8 mouse cellular contexts compared by ENCODE assay signal in genomic region chr5:147430361-147430935, GRCm38 (mm10). TPM values are rescaled to one million over a fixed set of nuclear protein-coding genes. Genes with fewer than 3 reads are reported as not detected.
DNase-seq lines count a peak whose midpoint lies in the region; ATAC-seq lines count a peak whose summit lies in the region.

No protein-coding gene starts in this region.

- peaks cover 27% of the 10 kb centered on the region for H3K4me1 ChIP-seq in embryonic facial prominence, embryonic 12.5 days
- peaks cover 35% of the 10 kb centered on the region for H3K4me1 ChIP-seq in heart, embryonic 15.5 days (replicated peaks)

- H3K9ac ChIP-seq in embryonic facial prominence, embryonic 12.5 days = peak overlapping the region; percentile 97
- peak overlapping the region; percentile 99 for H3K9ac ChIP-seq in heart, embryonic 15.5 days

- H3K9me3 ChIP-seq in embryonic facial prominence, embryonic 12.5 days = no peaks in the 10 kb centered on the region
- no peaks in the 10 kb centered on the region for H3K9me3 ChIP-seq in heart, embryonic 15.5 days (replicated peaks)

- peak; percentile 85 for ATAC-seq in embryonic facial prominence, embryonic 12.5 days (ENCODE audit: insufficient number of reproducible peaks, insufficient read depth, low FRiP score, low TSS enrichment)
- peak; percentile 85 for ATAC-seq in heart, embryonic 15.5 days (replicated peaks; ENCODE audit: insufficient number of reproducible peaks, insufficient read depth, low FRiP score, low read depth)

- peak; percentile 68 for DNase-seq in CD4-positive, CD25-positive, alpha-beta regulatory T cell, adult 2 months (ENCODE audit: low read depth, low spot score)
- peak; percentile 52 for DNase-seq in NIH3T3 (ENCODE audit: low read depth)
- DNase-seq in kidney, postnatal 4 days = peak; percentile 58 to 75
- DNase-seq in lung, postnatal 10 days = peak; percentile 55
- DNase-seq in retina, postnatal 1 day = peak; percentile 72
- no peak for DNase-seq in c-Kit-positive CD71-positive TER-119-positive erythroid progenitor cells, embryonic 14.5 days (ENCODE audit: low spot score)

- H3K4me3 ChIP-seq in embryonic facial prominence, embryonic 12.5 days = peak overlapping the region; percentile 79
- H3K4me3 ChIP-seq in heart, embryonic 15.5 days = peak overlapping the region; percentile 99

- under 1% methylated on average over 57 of the region's 91 CpGs for WGBS in embryonic facial prominence, embryonic 12.5 days
- WGBS in heart, embryonic 15.5 days = under 1% methylated on average over 45 of the region's 91 CpGs

- peak overlapping the region; percentile 99 for H3K27ac ChIP-seq in embryonic facial prominence, embryonic 12.5 days
- peak overlapping the region; percentile 96 for H3K27ac ChIP-seq in heart, embryonic 15.5 days

- H3K4me2 ChIP-seq in embryonic facial prominence, embryonic 12.5 days (replicated peaks) = peak overlapping the region; percentile 61
- peak overlapping the region; percentile 74 for H3K4me2 ChIP-seq in heart, embryonic 15.5 days

- H3K36me3 ChIP-seq in embryonic facial prominence, embryonic 12.5 days = 0 out of 2 replicates have a peak, but pooled peaks cover 6% of the 10 kb centered on the region
- no peaks in the 10 kb centered on the region for H3K36me3 ChIP-seq in heart, embryonic 15.5 days

- H3K27me3 ChIP-seq in embryonic facial prominence, embryonic 12.5 days = no peaks in the 10 kb centered on the region
- H3K27me3 ChIP-seq in heart, embryonic 15.5 days = no peaks in the 10 kb centered on the region

RNA-seq across cellular contexts. Expression of gene Pan3, which starts 0.5 kb away (rescaled TPM):
- polyA plus RNA-seq in embryonic facial prominence, embryonic 12.5 days (2016; fragmentation: Nextera tagmentation; extraction: Ambion mirVana) = 62.4 and 67.4 TPM in 2 replicates
- polyA plus RNA-seq in heart, embryonic 15.5 days (2015; fragmentation: Nextera tagmentation; extraction: Ambion mirVana) = 43.2 and 43.5 TPM in 2 replicates

RNA-seq across cellular contexts. Expression of gene Flt3, which starts 30.2 kb away (rescaled TPM):
- polyA plus RNA-seq in embryonic facial prominence, embryonic 12.5 days (2016; fragmentation: Nextera tagmentation; extraction: Ambion mirVana) = 0.37 TPM in 2 replicates
- 0.09 and 0.24 TPM in 2 replicates for polyA plus RNA-seq in heart, embryonic 15.5 days (2015; fragmentation: Nextera tagmentation; extraction: Ambion mirVana)
